Mouse (Mus musculus): ENCODE data around the gene Ear2. TPM values are rescaled to one million over a fixed set of nuclear protein-coding genes. Genes with fewer than 3 reads are reported as not detected.
A peak's percentile ranks its signal among the peaks of the same experiment; 100 is the strongest.
"Not testable (repeated sequence)": the region's sequence is repeated elsewhere in the genome, so short reads cannot be mapped to it uniquely, and the experiment has no call there.

Ear2 gene
- 0.45 and 0.65 TPM in 2 replicates for polyA plus RNA-seq (2014; fragmentation: Nextera tagmentation; extraction: Ambion mirVana)

DNA sequence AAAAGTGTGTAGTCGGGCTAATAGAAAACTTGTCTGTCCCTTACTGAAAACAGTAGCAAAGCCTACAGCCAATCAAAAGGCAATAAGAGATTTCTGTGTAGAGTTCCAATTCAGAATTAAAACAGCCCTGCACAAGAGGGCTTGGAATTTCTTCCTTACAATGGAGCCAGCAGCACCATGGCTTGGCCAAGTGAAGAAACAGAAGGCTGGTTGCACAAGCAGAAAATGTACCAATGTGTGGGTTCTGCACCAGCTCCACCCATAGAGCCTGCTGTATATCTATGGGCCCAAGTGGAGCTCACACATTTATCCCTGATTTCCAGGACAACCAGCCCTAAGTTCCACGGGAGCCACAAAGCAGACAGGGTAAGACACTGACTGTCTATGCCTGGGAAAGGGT, at the start of gene Ear2:
Gene Ear2 (plus strand): TSS at position 301 of the 400 bp plus-strand sequence.
- H3K9ac ChIP-seq; H3K4me3 ChIP-seq (ENCODE audit: low read depth, low read length); H3K27me3 ChIP-seq (ENCODE audit: insufficient read depth, low read length); ATAC-seq (ENCODE audit: insufficient read depth); H3K9me3 ChIP-seq (ENCODE audit: low read depth, low read length); H3K4me1 ChIP-seq (ENCODE audit: insufficient read depth); DNase-seq; H3K27ac ChIP-seq (ENCODE audit: low read depth); H3K36me3 ChIP-seq (ENCODE audit: insufficient read depth); H3K4me2 ChIP-seq: not testable (repeated sequence)
- 73% methylated on average over 2 of the region's 2 CpGs for WGBS

GRCm38 (mm10) chr14:44067879-44068278, 34.6 kb upstream of the Ear2 start:
- ATAC-seq (ENCODE audit: insufficient read depth); H3K27me3 ChIP-seq (ENCODE audit: insufficient read depth, low read length): not testable (repeated sequence)
- WGBS, result 83% methylated on average over 1 of the region's 1 CpGs

GRCm38 (mm10) chr14:44070595-44070994, 31.9 kb upstream of the Ear2 start:
- not testable (repeated sequence) for H3K27ac ChIP-seq (ENCODE audit: low read depth); H3K36me3 ChIP-seq (ENCODE audit: insufficient read depth); H3K9me3 ChIP-seq (ENCODE audit: low read depth, low read length); H3K9ac ChIP-seq; H3K4me1 ChIP-seq (ENCODE audit: insufficient read depth); ATAC-seq (ENCODE audit: insufficient read depth); H3K27me3 ChIP-seq (ENCODE audit: insufficient read depth, low read length); H3K4me3 ChIP-seq (ENCODE audit: low read depth, low read length); H3K4me2 ChIP-seq; DNase-seq
- 80% methylated on average over 1 of the region's 3 CpGs for WGBS

More at GRCm38 (mm10) chr14:44067879-44068278, 34.6 kb upstream of the Ear2 start:
- H3K9ac ChIP-seq; H3K36me3 ChIP-seq (ENCODE audit: insufficient read depth); H3K4me3 ChIP-seq (ENCODE audit: low read depth, low read length); H3K27ac ChIP-seq (ENCODE audit: low read depth); H3K9me3 ChIP-seq (ENCODE audit: low read depth, low read length); H3K4me1 ChIP-seq (ENCODE audit: insufficient read depth); H3K4me2 ChIP-seq: not testable (repeated sequence)
- TF ChIP-seq CTCF (IDR thresholded peaks at IDR 0.05; ENCODE audit: low read depth), result peak; percentile 52
- DNase-seq, result peak; percentile 35

GRCm38 (mm10) chr14:44077785-44078341, 24.6 kb upstream of the Ear2 start:
- 64% methylated on average over 5 of the region's 5 CpGs for WGBS

DNA sequence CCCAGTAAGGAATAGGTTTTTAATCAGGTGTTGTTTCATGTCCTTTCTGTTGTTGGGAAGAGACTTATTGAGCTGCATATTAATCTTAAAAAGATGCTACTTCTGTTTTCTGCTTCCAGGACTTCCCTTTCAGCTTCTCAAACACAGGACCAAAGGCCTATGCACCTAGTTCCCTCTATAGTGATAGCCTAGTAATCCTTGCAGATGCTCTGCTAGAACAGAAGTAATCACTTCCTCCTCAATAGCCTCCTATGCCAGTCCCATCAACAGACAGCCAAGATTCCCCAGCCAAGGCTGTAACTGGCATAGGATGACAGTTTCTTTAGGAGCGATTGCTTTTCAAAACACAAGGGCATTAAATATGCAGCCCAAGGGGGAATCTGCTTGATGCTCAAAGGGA, 15.9 kb upstream of the Ear2 start:
- not testable (repeated sequence) for H3K4me1 ChIP-seq (ENCODE audit: insufficient read depth); ATAC-seq (ENCODE audit: insufficient read depth); DNase-seq; H3K4me3 ChIP-seq (ENCODE audit: low read depth, low read length); H3K4me2 ChIP-seq; H3K9ac ChIP-seq; H3K9me3 ChIP-seq (ENCODE audit: low read depth, low read length); H3K27ac ChIP-seq (ENCODE audit: low read depth); H3K36me3 ChIP-seq (ENCODE audit: insufficient read depth); H3K27me3 ChIP-seq (ENCODE audit: insufficient read depth, low read length)
- WGBS, result 92% methylated on average over 1 of the region's 1 CpGs

More at GRCm38 (mm10) chr14:44077785-44078341, 24.6 kb upstream of the Ear2 start:
- not testable (repeated sequence) for H3K4me3 ChIP-seq (ENCODE audit: low read depth, low read length); H3K9me3 ChIP-seq (ENCODE audit: low read depth, low read length); H3K36me3 ChIP-seq (ENCODE audit: insufficient read depth); DNase-seq; H3K27ac ChIP-seq (ENCODE audit: low read depth); H3K27me3 ChIP-seq (ENCODE audit: insufficient read depth, low read length); H3K4me2 ChIP-seq; H3K4me1 ChIP-seq (ENCODE audit: insufficient read depth); H3K9ac ChIP-seq; ATAC-seq (ENCODE audit: insufficient read depth)

- H3K36me3 ChIP-seq (ENCODE audit: insufficient read depth), result not testable (repeated sequence)
Observed at GRCm38 (mm10) chr14:44087535-44087934, 14.9 kb upstream of the Ear2 start.

DNA sequence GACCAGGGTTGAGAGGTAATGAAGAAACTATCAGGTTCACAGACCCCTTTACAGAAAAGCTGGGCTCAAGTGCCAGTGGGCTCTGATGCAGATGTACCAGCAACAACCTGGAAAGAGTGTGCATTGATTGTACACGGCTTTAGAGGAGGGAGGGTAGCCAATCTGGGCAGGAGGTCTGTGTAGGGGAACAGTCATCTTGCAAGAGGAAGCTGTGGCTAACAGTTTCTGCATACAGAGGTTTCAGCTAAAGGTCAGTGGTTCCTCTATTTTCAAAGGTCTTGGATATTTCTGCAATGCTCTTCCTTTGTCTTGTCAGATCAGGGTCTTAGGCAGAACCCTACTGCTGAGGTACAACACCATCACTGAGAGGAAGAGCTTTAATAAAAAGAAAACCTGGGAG, 10.9 kb upstream of the Ear2 start:
- ATAC-seq (ENCODE audit: insufficient read depth); H3K9me3 ChIP-seq (ENCODE audit: low read depth, low read length); H3K27ac ChIP-seq (ENCODE audit: low read depth); H3K27me3 ChIP-seq (ENCODE audit: insufficient read depth, low read length); H3K4me3 ChIP-seq (ENCODE audit: low read depth, low read length); H3K36me3 ChIP-seq (ENCODE audit: insufficient read depth); H3K4me1 ChIP-seq (ENCODE audit: insufficient read depth); DNase-seq; H3K9ac ChIP-seq; H3K4me2 ChIP-seq: not testable (repeated sequence)
- WGBS, result 52% methylated on average over 1 of the region's 1 CpGs

More at GRCm38 (mm10) chr14:44087535-44087934, 14.9 kb upstream of the Ear2 start:
- H3K27me3 ChIP-seq (ENCODE audit: insufficient read depth, low read length); H3K4me3 ChIP-seq (ENCODE audit: low read depth, low read length); H3K4me2 ChIP-seq; H3K9ac ChIP-seq; H3K4me1 ChIP-seq (ENCODE audit: insufficient read depth); H3K9me3 ChIP-seq (ENCODE audit: low read depth, low read length); H3K27ac ChIP-seq (ENCODE audit: low read depth); DNase-seq; ATAC-seq (ENCODE audit: insufficient read depth): not testable (repeated sequence)
- WGBS, result 60% methylated on average over 2 of the region's 2 CpGs

DNA sequence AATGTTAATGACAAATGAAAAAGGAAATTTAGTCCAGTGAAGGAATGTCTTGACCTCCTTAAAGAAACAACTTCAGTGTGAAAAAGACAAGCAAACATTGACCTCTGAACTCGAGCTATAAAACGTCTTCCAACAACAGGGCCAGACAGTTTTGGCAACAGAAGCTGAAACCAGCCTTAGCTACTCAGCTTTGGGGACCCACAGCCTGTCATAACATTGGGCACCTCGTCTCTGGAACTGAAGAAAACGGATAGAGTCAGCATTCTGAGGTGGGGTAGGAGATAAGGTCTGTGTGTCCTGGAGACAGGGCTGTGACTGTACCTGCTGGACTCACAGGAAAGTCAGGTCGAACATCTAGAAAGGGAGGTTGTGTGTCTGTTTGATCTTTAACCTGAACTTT, 8.0 kb upstream of the Ear2 start:
- not testable (repeated sequence) for H3K27me3 ChIP-seq (ENCODE audit: insufficient read depth, low read length); H3K27ac ChIP-seq (ENCODE audit: low read depth); H3K9ac ChIP-seq; H3K4me2 ChIP-seq; DNase-seq; ATAC-seq (ENCODE audit: insufficient read depth); H3K36me3 ChIP-seq (ENCODE audit: insufficient read depth); H3K4me3 ChIP-seq (ENCODE audit: low read depth, low read length); H3K9me3 ChIP-seq (ENCODE audit: low read depth, low read length); H3K4me1 ChIP-seq (ENCODE audit: insufficient read depth)
- 19% methylated on average over 5 of the region's 5 CpGs for WGBS

DNA sequence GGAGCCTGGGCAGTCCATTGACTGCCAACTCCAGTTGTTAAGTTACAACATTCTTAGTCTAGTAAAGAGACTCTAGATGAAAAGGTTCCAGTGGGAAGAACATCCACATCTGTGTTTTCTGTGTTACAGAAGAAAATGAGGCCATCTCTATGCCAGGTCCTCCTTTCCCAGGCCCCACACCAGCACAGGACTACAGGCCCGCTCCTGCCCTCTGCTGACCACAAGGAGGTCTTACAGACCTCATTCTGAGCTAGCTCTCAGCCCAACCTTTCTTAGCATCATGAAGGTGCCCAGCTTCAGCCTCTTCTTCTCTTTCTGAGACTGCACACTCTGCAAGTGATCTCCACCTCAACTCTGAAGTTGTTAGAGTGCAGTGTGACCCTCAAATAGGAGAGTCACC, 2.4 kb upstream of the Ear2 start:
- ATAC-seq (ENCODE audit: insufficient read depth); H3K4me1 ChIP-seq (ENCODE audit: insufficient read depth); H3K36me3 ChIP-seq (ENCODE audit: insufficient read depth); H3K27me3 ChIP-seq (ENCODE audit: insufficient read depth, low read length); DNase-seq; H3K4me2 ChIP-seq; H3K4me3 ChIP-seq (ENCODE audit: low read depth, low read length); H3K9ac ChIP-seq; H3K27ac ChIP-seq (ENCODE audit: low read depth); H3K9me3 ChIP-seq (ENCODE audit: low read depth, low read length): not testable (repeated sequence)
- WGBS, result no CpG with 5 or more reads among the region's 1 CpGs
